Mouse (Mus musculus): ENCODE results near the gene Rps18.

Rps18 gene

DNA sequence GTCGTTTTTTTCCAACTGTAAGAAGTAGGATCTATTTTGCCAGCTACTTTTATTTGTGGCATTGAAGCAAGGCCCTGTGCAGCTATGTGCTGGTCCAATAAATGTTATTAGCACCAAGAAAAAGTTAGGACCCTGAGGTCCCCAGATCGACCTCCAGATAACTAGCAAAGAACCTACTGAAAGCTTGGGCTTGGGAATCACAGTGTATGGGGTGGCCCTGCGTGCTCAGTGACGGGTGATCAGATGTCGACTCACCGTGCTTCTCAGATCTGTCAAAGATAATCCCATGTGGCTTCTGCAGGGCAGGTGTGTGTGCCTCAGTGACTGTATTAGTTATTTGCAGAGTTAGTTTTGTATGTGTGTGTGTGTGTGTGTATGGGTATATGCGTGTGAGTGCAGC lies 34.4 kb downstream of the Rps18 start:
- peak in 1 of 2 experiments; percentile 3 for DNase-seq (ENCODE audit: low spot score in 2 of 2)

DNA sequence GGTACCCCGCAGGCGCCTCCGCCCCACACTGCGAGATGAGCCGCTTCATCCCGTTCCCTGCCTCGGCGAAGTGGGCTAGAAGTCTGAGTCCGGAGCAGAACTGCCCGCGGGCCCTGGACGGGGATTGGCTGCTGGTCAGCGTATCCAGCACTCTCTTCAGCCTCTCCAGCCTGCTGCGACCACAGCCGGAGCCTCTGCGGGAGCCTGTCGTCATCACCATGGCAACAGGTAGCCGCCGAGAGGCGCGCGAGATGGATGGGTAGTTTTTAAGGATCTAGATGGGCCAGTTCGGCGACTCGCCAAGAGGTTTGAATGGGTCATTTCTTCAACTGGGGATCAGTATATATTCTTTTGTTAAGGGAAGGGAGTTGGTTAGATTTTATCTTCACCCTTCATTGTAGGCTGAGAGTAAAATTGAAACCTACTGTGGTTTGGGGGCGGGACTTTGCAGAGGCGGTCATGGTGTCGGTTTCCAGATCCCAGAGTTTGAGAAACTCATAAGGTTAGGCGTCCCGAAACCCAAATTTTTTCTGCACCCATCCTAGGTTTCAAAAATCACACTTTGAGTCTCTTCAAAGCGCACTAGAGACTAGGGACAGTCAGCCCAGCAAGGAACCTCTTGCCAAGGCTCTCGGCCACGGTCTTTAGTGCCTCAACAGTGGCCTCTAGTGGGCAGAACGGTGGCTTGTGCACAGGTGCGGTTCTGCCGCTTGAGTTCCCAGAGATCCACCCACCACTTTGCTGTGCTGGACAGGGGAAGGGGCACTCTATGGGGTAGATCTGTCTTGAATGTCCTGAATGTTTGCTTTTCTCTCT lies 35.3 kb downstream of the Rps18 start:
- peak; percentile 48 to 70 for DNase-seq (ENCODE audit: low spot score in 2 of 2)

DNA sequence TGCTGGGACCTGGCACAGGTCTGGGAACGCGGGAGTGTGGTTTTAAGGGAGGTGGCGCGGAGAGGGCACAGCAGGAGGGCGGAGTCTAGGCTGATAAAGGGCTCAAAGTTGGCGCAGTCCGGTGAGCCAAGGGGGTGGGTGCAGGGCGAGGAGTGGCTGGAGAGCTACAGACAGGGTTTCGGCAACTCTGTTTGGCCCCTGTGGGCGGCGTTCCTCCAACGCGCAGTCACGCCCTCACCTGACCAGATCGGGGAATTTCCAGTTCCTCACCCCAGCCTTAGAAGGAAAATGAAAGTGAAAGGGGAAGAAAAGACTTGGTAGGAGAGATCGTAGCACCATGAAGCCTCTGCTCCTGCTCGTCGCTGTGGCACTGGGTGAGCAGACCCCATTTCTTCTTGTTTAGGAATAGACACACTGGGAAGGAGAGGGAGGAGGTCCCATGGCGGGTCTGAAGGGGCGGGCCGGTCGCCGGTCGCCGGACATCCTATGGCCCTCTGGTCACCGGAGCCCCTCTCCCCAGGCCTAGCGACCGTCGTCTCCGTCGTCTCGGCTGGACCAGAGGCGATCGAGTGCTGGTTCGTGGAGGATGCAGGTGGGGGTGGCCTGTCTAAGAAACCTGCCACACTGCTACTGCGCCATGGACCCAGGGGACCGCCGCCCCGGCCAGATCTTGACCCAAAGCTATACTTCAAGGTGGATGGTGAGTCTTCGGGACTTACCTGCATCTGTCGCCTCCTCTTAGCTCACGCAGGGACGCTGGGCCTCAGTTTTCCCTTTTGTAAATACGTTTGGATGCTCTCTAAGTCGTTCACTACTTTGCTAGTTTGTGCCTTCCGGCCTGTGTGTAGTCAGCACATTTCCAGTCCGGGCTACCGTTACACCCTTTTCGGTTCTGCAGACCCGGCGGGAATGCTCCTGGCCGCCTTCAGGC lies 36.2 kb downstream of the Rps18 start:
- peak in 1 of 2 experiments; percentile 37 for DNase-seq (ENCODE audit: low spot score in 2 of 2)

DNA sequence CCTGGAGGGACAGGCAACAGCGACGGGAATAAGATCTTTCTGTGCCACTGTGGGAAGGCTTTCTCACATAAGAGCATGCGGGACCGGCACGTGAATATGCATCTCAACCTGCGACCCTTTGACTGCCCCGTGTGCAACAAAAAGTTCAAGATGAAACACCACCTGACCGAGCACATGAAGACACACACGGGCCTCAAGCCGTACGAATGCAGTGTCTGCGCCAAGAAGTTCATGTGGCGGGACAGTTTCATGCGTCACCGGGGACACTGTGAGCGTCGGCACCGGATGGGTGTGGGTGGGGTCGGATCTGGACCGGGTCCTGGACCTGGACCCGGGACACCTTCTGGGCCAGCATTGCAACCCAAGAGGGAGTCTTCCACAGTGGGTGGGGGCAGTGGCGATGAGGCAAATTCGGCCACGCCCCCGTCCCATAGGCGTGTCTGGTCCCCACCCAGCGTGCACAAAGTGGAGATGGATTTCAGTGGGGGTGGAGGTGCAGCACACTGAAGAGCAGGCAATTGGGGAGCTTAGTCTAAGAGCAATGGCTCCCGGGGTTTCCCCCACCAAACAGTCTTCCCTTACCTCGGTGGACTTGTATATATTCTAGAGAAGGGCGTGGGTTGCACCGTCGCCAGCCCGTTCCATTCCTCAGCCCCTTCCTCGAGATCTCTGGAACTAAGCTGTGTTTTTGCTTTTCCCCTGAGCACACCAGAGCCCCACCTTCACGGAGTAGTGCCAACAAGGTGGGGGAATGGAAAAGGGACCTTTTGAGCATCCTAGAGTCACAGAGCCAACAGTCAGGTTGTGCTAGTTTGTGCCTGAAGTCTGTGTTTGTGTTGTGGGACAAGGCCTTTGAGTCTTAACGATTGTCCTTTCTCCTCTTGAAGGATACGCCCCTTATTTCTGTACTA lies 37.3 kb downstream of the Rps18 start:
- DNase-seq (ENCODE audit: low spot score in 2 of 2) = no peak

DNA sequence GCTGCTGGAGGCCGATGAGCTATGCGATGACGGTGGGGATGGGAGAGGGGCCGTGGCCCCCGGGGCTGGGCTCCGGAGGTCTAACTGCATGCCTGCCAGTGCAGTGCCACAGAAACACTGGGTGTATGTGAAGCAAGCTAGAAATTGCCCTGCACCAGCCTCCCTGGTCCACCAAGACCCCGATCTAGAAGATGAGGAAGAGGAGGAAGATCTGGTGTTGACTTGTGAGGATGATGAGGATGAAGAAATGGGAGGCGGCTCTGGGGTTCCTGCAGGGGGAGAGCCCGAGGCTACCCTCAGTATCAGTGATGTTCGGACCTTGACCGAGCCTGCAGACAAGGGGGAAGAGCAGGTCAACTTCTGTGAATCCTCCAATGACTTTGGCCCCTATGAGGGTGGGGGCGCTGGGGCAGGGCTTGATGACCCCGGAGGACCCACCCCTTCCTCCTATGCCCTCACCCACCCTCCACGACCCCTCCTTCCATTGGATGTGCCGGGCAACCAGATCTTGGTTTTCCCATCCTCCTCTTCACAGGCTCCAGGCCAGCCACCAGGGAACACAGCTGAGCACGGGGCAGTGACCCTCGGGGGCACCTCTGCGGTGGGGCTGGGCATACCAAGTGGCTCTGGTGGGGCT lies 38.0 kb downstream of the Rps18 start:
- DNase-seq (ENCODE audit: low spot score in 2 of 2) = no peak

DNA sequence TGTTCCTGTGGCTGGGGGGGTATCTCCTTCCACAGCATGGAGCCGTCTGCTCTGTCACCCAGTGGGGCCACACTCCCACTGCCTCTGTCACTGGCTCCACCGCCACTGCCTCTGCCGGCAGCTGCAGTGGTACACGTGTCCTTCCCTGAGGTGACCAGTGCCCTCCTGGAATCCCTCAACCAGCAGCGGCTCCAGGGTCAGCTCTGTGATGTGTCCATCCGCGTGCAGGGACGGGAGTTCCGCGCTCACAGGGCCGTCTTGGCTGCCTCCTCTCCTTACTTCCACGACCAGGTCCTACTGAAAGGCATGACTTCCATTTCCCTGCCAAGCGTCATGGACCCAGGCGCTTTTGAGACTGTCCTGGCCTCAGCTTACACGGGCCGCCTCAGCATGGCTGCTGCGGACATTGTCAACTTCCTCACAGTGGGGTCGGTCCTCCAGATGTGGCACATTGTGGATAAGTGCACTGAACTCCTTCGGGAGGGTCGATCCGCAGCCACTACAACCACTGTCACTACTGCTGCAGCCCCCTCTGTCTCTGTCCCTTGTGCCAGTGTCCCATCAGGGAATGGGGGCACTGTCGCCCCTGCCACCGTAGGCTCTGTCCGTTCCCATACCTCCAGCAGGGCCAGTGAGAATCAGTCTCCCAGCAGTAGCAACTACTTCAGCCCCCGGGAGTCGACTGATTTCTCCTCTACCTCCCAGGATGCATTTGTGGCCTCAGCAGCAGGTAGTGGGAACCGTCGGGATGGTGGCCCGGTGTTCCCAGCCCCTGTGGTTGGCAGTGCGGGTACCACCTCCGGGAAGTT lies 38.8 kb downstream of the Rps18 start:
- peak in 1 of 2 experiments; percentile 18 for DNase-seq (ENCODE audit: low spot score in 2 of 2)

DNA sequence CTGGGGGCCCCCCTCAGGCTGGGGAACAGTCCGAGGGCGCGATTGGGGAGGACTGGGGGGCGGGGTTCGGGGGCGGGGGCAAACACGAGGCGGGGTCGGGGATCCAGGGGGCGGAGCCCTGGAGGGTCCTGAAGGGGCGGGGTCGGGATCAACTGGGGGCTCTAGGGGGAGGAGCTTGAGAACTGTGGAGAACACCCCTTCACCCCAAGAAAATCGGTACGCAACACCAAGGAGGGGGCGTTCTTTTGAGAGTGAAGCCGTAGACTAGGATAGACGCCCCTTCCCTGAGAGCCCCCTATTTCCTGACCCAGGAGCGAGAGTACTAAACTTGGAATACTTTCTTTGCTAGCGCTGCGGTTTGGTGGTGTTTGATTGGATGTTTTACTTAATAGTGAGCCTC lies 39.5 kb downstream of the Rps18 start:
- no peak for DNase-seq (ENCODE audit: low spot score in 2 of 2)

DNA sequence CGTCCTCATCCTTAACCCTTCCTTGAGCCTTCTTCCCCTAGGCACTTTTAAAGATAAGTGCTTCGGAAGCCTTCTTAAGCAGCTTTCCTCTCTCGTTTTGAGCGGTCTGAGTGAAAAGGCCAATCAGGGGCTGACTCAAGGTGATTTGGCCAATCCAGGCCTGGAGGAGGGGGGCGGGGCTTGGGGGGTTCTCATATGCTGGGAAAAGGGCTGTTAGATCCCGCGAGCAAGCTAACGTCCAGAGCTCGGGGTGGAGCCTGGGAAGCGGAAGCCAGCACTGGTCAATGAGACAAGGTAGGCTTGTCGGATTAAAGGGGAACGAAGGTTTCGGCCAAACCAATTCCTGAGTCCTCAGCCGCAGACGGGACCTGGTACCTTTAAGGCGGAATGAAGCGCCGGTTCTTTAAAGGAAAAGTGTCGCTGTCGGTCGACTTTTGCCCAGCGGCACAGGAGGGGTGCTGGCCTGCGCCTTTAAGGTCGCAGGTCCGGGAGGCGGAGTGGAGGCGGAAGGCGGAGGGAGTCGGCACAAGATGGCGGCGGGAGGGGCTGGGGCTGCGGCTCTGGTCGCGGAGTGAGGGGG lies 40.0 kb downstream of the Rps18 start, which contains the start of the genes Tapbp and Zbtb22:
Gene Tapbp, plus strand, starts transcription at position 229 of the 580 bp plus-strand sequence.
Gene Zbtb22, plus strand, starts transcription at position 234 of the 580 bp plus-strand sequence.
- peak; percentile 93 to 97 for DNase-seq (ENCODE audit: low spot score in 2 of 2)

DNA sequence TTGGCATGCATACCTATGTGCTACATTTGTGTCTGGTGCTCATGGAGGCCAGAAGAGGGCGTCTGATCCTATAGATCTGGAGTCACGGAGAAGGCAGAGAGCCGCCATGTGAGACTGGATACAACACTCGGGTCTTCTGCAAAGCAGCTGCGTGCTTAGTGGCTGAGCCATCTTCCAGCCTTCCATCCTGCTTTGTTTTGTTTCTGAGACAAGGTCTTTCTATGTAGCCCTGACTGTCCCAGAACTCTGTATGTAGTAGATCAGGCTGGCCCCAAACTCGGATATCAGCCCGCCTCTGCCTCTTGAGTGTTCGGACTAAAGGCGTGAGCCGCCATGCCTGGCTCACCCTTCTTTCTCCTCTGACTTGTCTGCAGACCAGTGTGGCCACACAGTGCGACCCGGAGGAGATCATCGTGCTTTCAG lies 40.8 kb downstream of the Rps18 start:
- DNase-seq (ENCODE audit: low spot score in 2 of 2) = no peak

DNA sequence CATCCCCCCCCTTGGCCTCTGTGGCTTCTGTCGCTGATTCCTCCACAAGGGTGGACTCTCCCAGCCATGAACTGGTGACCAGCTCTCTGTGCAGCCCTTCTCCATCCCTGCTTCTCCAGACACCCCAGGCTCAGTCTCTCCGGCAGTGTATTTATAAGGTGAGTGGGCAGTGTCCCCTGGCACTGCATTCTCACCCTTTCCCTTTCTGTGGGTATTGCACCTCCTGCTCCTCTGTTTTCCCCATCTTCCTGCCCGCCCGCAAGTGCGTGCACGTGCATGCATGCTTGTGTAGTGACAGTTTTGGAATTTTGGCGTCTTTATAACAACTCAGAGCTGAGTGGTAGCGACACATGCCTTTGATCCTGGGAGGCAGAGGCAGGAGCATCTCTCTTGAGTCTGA lies 41.9 kb downstream of the Rps18 start:
- DNase-seq (ENCODE audit: low spot score in 2 of 2) = no peak

DNA sequence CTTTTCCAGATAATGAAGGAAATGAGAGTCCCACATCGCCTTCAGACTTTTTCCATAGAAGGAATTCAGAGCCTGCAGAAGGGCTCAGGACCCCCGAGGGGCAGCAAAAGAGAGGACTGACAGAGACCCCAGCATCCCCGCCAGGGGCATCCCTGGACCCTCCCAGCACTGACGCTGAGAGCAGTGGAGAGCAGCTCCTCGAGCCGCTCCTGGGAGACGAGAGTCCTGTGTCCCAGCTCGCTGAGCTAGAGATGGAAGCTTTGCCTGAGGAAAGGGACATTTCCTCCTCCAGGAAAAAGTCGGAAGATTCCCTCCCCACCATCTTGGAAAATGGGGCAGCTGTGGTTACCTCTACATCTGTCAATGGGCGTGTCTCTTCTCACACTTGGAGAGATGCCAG lies 42.5 kb downstream of the Rps18 start:
- no peak for DNase-seq (ENCODE audit: low spot score in 2 of 2)

DNA sequence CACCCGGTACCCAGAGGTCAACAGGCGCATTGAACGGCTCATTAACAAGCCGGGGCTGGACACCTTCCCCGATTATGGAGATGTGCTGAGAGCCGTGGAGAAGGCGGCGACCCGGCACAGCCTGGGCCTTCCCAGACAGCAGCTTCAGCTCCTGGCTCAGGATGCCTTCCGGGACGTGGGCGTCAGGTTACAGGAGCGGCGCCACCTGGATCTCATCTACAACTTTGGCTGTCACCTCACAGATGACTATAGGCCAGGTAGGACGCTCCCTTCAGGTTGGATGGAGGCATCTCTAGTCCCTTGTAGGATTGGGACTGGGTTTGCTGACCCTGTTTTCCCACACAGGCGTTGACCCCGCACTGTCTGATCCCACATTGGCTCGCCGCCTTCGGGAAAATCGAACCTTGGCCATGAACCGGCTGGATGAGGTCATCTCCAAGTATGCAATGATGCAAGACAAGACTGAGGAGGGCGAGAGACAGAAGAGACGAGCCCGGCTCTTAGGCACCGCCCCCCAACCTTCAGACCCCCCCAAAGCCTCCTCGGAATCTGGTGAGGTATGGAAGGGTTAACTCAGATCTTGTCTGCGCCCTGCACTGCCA lies 43.9 kb downstream of the Rps18 start:
- DNase-seq (ENCODE audit: low spot score in 2 of 2) = no peak

DNA sequence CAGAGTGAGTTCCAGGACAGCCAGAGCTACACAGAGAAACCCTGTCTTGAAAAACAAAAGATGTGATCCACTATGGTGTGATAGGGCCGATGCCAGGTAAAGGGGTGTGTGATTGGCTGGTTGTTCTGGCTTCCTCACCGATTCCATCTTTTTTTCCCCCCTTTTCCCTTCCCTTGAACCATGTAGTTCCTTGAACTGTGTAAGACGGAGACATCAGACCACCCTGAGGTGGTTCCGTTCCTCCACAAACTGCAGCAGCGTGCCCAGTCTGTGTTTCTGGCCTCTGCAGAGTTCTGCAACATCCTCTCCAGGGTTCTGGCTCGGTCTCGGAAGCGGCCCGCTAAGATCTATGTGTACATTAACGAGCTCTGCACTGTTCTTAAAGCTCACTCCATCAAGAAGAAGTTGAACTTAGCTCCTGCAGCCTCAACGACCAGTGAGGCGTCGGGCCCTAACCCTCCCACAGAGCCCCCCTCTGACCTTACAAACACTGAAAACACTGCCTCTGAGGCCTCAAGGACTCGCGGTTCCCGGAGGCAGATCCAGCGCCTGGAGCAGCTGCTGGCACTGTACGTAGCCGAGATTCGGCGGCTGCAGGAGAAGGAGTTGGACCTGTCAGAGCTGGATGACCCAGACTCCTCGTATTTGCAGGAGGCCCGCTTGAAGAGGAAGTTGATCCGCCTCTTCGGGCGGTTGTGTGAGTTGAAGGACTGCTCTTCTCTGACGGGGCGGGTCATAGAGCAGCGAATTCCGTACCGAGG lies 44.6 kb downstream of the Rps18 start:
- DNase-seq (ENCODE audit: low spot score in 2 of 2) = peak in 1 of 2 experiments; percentile 5

DNA sequence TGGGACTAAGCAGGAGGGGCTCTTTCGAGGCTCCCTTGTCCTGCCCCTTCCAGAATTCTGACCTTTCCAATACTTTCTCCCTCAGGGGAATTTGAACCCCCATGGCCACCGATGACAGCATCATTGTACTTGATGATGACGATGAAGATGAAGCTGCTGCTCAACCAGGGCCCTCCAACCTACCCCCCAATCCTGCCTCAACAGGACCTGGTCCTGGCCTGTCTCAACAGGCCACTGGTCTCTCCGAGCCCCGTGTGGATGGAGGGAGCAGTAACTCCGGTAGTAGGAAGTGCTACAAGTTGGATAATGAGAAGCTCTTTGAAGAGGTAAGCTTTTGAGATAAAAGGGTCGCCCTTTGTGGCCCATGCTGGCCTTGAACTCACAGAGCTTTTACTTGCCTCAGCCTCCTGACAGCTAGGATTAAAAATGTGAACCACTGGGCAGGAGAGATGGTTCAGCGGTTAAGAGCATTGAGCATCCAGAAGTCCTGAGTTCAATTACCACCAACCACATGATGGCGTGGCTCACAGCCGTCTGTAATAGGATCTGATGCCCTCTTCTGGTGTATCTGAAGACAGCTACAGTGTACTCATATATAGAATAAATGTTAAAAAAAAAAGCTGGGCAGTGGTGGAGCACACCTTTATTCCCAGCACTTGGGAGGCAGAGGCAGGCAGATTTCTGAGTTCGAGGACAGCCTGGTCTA lies 45.3 kb downstream of the Rps18 start:
- DNase-seq (ENCODE audit: low spot score in 2 of 2) = no peak

DNA sequence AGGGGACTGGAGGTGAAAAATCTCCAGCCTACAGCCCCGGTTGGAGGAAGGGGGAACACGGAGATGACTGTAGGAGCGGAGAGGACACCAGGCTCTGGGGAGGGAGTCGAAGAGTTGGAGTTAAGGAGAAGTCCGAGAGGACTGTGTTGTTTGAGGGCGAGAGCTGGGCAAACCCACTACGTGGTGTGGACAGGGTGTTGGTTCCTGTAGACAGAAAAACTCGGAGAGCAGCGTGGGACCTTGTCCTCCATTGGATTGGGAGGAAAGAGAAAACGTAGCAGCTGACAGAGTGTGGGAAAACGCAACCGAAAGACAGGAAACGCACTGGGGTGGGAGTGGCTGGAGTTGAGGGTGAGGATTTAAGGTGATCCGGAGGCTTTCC lies 45.9 kb downstream of the Rps18 start:
- DNase-seq (ENCODE audit: low spot score in 2 of 2) = no peak

DNA sequence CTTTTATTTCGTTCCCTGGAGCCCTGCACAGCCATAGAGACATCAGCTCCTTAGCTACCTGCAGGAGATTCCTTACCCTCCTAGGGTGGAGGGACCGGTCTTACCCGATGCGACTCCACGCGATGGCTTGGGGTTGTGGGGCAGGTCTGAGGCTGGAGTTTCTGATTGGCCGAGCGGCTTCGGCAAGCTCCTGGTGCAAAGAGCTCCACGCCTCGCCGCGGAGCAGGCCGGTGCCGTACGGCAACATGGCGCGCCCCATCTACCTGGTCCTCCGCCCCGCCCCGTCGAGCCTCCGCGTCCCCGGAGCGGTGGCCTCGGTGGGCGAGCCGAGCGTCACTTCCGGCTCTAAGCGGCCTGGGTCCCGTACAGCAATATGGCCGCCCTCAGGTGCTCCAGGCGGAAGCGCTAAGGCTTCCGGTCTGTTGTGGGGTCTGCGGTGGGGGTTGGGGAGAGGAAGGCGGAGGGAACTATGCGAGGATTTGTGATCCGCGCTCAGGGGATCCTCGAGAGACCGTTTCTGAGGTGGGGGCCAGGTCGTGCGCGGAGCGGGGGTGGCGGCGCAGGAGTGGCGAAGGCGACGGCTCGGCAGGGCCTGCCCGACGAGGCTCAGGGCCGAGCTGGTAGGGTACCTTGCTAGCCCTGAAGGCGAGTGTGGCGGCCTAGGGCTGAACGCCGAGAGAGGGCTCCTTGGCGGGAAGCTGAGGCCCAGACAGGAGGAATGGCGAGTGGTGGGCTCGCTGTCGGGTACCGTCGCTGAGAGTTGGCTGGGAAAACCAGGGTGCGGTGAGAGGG lies 46.5 kb downstream of the Rps18 start, which contains the start of gene Daxx:
Gene Daxx, plus strand, starts transcription at position 338 of the 792 bp plus-strand sequence.
- DNase-seq (ENCODE audit: low spot score in 2 of 2) = peak; percentile 95 to 97
